Mouse (Mus musculus): ENCODE results near the gene Acap2. TPM values are rescaled to one million over a fixed set of nuclear protein-coding genes. Genes with fewer than 3 reads are reported as not detected.

Acap2 gene
- polyA plus RNA-seq, 2 experiments = 24.8 to 24.9 TPM

- ATAC-seq (ENCODE audit: low FRiP score, low read depth) (no peak), DNase-seq (ENCODE audit: low spot score) (no peak)
- TF ChIP-seq POLR2A (IDR thresholded peaks at IDR 0.05; ENCODE audit: borderline replicate concordance, extremely low read depth, insufficient read depth, insufficient read length) = no peak
- H3K4me3 ChIP-seq (replicated peaks; ENCODE audit: low read length) = no peak overlapping the region
- no peak overlapping the region for H3K4me2 ChIP-seq (replicated peaks; ENCODE audit: low read depth, low read length, severe bottlenecking)
- no peaks in the 10 kb centered on the region for H3K27me3 ChIP-seq (ENCODE audit: control insufficient read depth, insufficient read depth, low read length)
- H3K36me3 ChIP-seq (ENCODE audit: control insufficient read depth, insufficient read depth, low read length) = peaks cover 14% of the 10 kb centered on the region
- no peaks in the 10 kb centered on the region for H3K9me3 ChIP-seq (ENCODE audit: control insufficient read depth, low read length)
- 81% methylated on average over 6 of the region's 6 CpGs for WGBS
- no peak overlapping the region for H3K9ac ChIP-seq (ENCODE audit: low read depth, low read length, severe bottlenecking)
- no peak overlapping the region for H3K27ac ChIP-seq (replicated peaks; ENCODE audit: low read depth, low read length)
- H3K4me1 ChIP-seq (ENCODE audit: control insufficient read depth, insufficient read depth, low read length) = no peaks in the 10 kb centered on the region
Measured at GRCm38 (mm10) chr16:31094036-31094435, 107.0 kb downstream of the Acap2 start.

GRCm38 (mm10) chr16:31093186-31093585 lies 107.9 kb downstream of the Acap2 start:
- H3K4me3 ChIP-seq (replicated peaks; ENCODE audit: low read length) = no peak overlapping the region
- no peaks in the 10 kb centered on the region for H3K9me3 ChIP-seq (ENCODE audit: control insufficient read depth, low read length)
- DNase-seq (ENCODE audit: low spot score) (no peak), ATAC-seq (ENCODE audit: low FRiP score, low read depth) (no peak)
- WGBS = 70% methylated on average over 9 of the region's 9 CpGs
- H3K36me3 ChIP-seq (ENCODE audit: control insufficient read depth, insufficient read depth, low read length) = peaks cover 12% of the 10 kb centered on the region
- H3K9ac ChIP-seq (ENCODE audit: low read depth, low read length, severe bottlenecking) = no peak overlapping the region
- no peak overlapping the region for H3K27ac ChIP-seq (replicated peaks; ENCODE audit: low read depth, low read length)
- H3K4me2 ChIP-seq (replicated peaks; ENCODE audit: low read depth, low read length, severe bottlenecking) = no peak overlapping the region
- TF ChIP-seq POLR2A (IDR thresholded peaks at IDR 0.05; ENCODE audit: borderline replicate concordance, extremely low read depth, insufficient read depth, insufficient read length) = no peak
- no peaks in the 10 kb centered on the region for H3K4me1 ChIP-seq (ENCODE audit: control insufficient read depth, insufficient read depth, low read length)
- H3K27me3 ChIP-seq (ENCODE audit: control insufficient read depth, insufficient read depth, low read length) = no peaks in the 10 kb centered on the region

DNA sequence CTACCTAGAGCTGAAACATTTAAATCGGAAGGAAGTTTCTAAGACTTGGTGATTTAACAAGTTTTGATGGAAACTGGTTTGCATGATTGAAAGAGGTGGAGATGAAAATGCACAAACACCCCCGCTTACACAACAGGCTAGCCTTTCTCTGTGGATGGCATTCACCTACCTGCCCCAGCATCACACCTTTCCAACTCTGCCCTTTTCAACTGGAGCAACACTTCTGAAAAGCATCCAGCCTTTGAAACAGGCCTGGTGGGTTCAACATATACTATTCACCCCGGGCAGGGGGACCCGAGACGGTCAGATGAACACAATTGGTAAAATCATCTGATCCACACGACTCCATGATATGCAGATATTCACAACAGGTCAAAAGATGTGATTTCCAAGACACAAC lies 119.2 kb downstream of the Acap2 start:
- Histone ChIP-seq H3K4me3 (replicated peaks; ENCODE audit: low read length) (no peak overlapping the region), H3K27me3 (ENCODE audit: control insufficient read depth, insufficient read depth, low read length) (no peaks in the 10 kb centered on the region), H3K27ac (replicated peaks; ENCODE audit: low read depth, low read length) (no peak overlapping the region), H3K9me3 (ENCODE audit: control insufficient read depth, low read length) (no peaks in the 10 kb centered on the region), H3K36me3 (ENCODE audit: control insufficient read depth, insufficient read depth, low read length) (no peaks in the 10 kb centered on the region; the same call in 1 of the 2 replicates), H3K4me1 (ENCODE audit: control insufficient read depth, insufficient read depth, low read length) (peaks cover 9% of the 10 kb centered on the region), H3K9ac (ENCODE audit: low read depth, low read length, severe bottlenecking) (no peak overlapping the region), H3K4me2 (replicated peaks; ENCODE audit: low read depth, low read length, severe bottlenecking) (peak overlapping the region; percentile 93)
- DNase-seq (ENCODE audit: low spot score) = no peak
- ATAC-seq (ENCODE audit: low FRiP score, low read depth) = no peak
- 66% methylated on average over 6 of the region's 6 CpGs for WGBS
- no peak for TF ChIP-seq POLR2A (IDR thresholded peaks at IDR 0.05; ENCODE audit: borderline replicate concordance, extremely low read depth, insufficient read depth, insufficient read length)

DNA sequence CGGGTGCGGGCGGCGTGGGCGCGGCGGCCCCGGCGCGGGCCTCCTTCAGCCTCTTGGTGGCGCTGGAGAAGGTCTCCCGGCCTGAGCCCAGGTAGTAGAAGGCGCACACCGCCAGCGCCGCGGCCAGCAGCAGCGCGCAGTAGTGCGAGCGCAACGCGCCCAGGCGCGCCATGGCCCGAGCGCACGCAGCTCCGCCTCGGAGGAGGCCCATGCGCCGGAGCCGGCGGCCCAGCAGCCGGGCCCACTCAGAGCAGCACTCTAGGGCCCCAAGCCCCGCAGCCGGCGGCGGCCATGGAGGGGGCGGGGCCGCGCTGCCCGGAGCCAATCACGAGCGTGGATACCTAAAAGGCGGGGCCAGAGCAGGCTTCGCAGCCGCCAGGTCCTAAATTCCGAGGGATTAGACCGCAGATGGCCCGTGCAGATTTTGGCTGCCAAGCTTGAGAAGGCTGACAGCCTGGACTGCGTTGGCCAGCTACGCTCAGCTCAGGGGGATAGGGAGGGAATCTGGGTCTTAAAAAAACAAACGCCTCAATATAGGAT lies 119.8 kb downstream of the Acap2 start, which contains the start of gene Xxylt1:
Gene Xxylt1 (minus strand): TSS at position 308 of the 540 bp plus-strand sequence.
- H3K4me3 ChIP-seq (replicated peaks; ENCODE audit: low read length) = peak within 1 kb of the TSS; percentile 76
- ATAC-seq (ENCODE audit: low FRiP score, low read depth) = peak; percentile 99
- WGBS = under 1% methylated on average over 35 of the region's 54 CpGs

GRCm38 (mm10) chr16:31080573-31081051 lies 120.4 kb downstream of the Acap2 start:
- H3K4me1 ChIP-seq (ENCODE audit: control insufficient read depth, insufficient read depth, low read length) = peaks cover 9% of the 10 kb centered on the region
- peak overlapping the region; percentile 93 for H3K4me2 ChIP-seq (replicated peaks; ENCODE audit: low read depth, low read length, severe bottlenecking)
- H3K9me3 ChIP-seq (ENCODE audit: control insufficient read depth, low read length) = no peaks in the 10 kb centered on the region
- DNase-seq (ENCODE audit: low spot score) (peak; percentile 70), ATAC-seq (ENCODE audit: low FRiP score, low read depth) (peak; percentile 66)
- no peaks in the 10 kb centered on the region; the same call in 1 of the 2 replicates for H3K36me3 ChIP-seq (ENCODE audit: control insufficient read depth, insufficient read depth, low read length)
- under 1% methylated on average over 33 of the region's 36 CpGs for WGBS
- no peaks in the 10 kb centered on the region for H3K27me3 ChIP-seq (ENCODE audit: control insufficient read depth, insufficient read depth, low read length)
- peak overlapping the region; percentile 76 for H3K4me3 ChIP-seq (replicated peaks; ENCODE audit: low read length)
- H3K27ac ChIP-seq (replicated peaks; ENCODE audit: low read depth, low read length) = peak overlapping the region; percentile 86
- peak overlapping the region; percentile 74 for H3K9ac ChIP-seq (ENCODE audit: low read depth, low read length, severe bottlenecking)
- no peak for TF ChIP-seq POLR2A (IDR thresholded peaks at IDR 0.05; ENCODE audit: borderline replicate concordance, extremely low read depth, insufficient read depth, insufficient read length)

More for the DNA sequence above, 119.8 kb downstream of the Acap2 start, which contains the start of gene Xxylt1:
- Histone ChIP-seq H3K9ac (ENCODE audit: low read depth, low read length, severe bottlenecking) (peak within 1 kb of the TSS; percentile 74), H3K4me1 (ENCODE audit: control insufficient read depth, insufficient read depth, low read length) (peaks cover 9% of the 10 kb centered on the region), H3K27me3 (ENCODE audit: control insufficient read depth, insufficient read depth, low read length) (no peaks in the 10 kb centered on the region), H3K9me3 (ENCODE audit: control insufficient read depth, low read length) (no peaks in the 10 kb centered on the region), H3K27ac (replicated peaks; ENCODE audit: low read depth, low read length) (peak within 1 kb of the TSS; percentile 86), H3K36me3 (ENCODE audit: control insufficient read depth, insufficient read depth, low read length) (no peaks in the 10 kb centered on the region; the same call in 1 of the 2 replicates), H3K4me2 (replicated peaks; ENCODE audit: low read depth, low read length, severe bottlenecking) (peak within 1 kb of the TSS; percentile 93)
- peak; percentile 88 for TF ChIP-seq POLR2A (IDR thresholded peaks at IDR 0.05; ENCODE audit: borderline replicate concordance, extremely low read depth, insufficient read depth, insufficient read length)
- DNase-seq (ENCODE audit: low spot score) = peak; percentile 96

Data from limb, embryonic 14.5 days (tissue).